Mouse (Mus musculus) cerebellum, postnatal 25 days (tissue): ENCODE data around the gene Sept8.
A peak's percentile ranks its signal among the peaks of the same experiment; 100 is the strongest.

ENCODE experiments used
- DNase-seq, 2 experiments: peaks; one replicate each; pipeline ENCODE4 v3.0.0; 2021; ENCODE audit warnings: mixed read lengths in 2 of 2

Gene Sept8

DNA sequence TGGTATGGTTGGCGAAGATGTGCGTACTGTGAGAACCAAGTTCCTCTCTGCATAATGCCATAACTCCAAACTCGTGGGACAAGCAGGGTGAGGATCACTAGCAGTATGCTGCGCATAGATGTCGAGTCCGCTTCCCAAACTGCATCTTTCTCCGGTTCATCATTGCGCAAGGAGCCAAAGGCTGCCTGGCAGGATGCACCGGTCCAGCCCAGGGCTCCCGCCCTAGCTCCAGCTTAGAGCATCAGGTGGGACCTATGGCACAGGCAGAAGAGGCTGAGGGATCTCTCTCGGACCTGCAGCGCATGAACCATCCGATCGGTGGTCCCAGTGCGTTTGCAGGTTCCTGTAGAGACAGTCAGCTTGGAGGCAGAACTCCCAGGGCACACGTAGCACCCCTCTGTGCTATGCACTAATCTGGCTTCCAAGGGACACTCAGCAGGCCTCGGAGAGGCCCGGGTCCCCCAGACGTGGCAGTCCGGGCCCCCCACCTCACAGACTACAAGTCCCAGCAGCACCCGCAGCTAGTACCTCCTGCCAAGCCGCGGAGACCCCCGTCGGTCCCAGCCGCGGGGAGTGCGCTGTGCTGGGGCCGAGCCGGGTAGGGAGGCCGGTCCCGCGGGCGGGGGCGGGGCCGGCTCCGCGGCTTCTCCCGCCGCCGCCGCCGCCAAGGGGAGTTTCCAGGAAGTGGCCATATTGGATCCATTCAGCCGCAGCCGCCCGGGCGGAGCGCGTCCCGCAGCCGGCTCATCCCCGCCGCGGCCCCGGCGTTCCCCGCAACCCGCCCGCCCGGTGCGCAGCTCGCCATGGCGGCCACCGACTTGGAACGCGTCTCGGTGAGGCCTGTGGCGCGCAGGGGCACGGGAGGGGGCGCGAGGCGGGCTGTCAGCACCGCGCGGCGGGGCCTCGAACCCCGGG, at the start of gene Sept8:
Gene Sept8, plus strand, starts transcription at position 51 of the 915 bp plus-strand sequence.
- peak; percentile 82 to 85 for DNase-seq

- peak in 1 of 2 experiments; percentile 40 for DNase-seq
Observed at GRCm38 (mm10) chr11:53469294-53469967, 49.6 kb upstream of the Sept8 start.

DNA sequence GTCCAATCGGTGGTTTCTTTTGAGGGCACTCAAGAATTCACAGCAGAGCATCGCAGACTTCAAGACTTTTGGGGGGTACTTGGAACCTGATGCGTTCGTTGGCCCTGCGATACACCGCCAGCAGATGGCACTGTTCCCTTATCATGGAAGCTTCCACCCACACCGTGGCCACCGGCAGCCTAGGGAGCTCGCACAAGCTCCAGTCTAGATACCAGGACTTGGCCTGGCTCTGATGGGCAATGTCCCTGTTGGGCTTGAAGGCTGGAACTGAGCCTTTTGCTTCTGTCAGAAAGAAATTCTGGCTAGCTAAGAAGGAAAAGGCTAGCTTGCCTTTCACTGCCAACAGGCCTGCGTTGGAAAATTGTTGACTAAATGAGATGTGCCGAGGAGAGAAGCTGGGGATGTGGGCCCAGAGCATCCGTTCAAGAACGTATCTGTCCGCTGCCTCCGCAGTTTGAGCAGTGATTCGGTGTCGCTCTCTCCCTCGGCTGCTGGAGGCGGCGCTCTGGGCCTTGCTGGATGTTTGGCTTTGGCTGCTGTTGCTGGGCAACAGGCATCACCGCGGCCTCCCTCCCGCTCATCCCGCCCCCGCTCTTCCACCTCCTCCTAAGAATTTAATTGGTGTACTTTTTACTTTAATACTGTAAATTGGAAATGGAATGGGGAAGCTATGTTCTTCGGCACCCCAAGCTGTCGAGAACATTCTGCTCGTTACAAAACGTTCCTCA, 48.9 kb upstream of the Sept8 start, which contains the start of gene Gm9837:
Gene Gm9837, minus strand, starts transcription at position 512 of the 728 bp plus-strand sequence.
- peak; percentile 94 to 97 for DNase-seq

- DNase-seq: no peak
Observed at GRCm38 (mm10) chr11:53472709-53473108, 46.3 kb upstream of the Sept8 start.

GRCm38 (mm10) chr11:53475620-53476019, 43.4 kb upstream of the Sept8 start:
- no peak for DNase-seq

- DNase-seq: no peak
Observed at GRCm38 (mm10) chr11:53477833-53478232, 41.2 kb upstream of the Sept8 start.

DNA sequence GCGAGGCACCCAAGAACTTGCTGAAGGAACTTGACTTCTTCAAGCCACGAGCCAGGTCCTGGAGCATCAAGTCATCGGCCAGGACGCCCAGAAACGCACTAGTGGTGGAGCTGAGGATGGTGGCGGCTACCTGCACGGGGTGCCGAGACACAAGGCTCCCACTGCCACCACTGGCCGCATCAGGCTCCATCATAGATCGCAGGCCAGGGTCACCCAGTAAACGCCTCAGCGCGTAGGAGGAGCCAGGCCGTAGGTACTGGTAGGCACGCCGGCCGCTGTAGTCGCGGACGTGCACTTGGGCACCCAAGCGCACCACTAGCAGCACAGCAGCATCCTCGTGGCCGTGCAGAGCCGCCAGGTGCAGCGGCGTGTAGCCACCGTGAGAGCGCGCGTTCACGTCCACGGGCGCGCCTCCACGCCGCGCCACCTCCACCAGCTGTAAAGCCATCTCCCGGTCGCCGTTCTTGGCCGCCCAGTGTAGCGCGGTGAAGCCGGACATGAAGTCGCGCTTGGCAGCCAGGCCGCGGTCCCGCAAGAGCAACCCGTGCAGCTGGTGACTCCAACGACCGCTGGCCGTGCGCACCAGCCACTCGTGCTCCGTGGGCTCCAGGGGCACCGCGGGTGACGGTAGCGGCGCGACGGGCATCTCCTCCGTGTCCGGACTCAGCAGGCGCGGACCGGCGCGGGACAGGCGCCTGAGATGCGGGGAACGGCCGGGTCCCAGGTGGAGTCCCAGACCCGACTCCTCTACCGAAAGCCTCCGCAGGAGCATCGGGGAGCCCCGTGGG, 40.5 kb upstream of the Sept8 start:
- peak; percentile 77 for DNase-seq

DNA sequence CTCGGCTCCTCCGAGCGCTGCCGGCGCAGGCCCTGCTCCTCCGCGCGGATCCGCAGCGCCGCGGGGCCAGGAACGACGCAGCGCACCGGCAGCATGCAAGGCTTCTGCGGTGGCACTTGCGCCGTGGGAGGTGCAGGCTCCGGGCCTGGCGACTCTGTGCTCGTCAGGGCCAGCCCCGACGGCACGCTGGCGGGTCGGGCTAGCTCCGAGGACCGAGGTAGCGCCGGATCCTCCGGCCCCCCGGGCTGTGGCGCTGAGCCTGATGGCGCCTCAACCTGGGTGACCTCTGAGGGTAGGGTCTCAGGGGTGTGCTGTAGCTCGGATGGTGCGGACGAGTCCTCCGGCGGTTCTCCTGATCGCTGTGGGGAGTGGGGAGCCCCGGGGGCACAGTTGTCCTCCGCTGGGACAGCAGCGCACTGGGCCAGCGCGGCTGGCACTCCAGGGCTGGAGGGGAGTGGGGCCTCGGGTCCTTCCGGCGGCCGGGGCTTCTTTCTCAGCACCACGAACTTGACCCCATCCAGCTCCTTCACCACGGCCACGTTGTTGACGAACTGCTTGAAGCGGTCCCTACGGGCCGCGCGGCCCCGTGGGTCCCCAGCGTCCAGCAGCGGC, 39.8 kb upstream of the Sept8 start:
- peak in 1 of 2 experiments; percentile 76 for DNase-seq

GRCm38 (mm10) chr11:53479783-53480301, 39.2 kb upstream of the Sept8 start, which contains the start of the genes Gm9945 and Sowaha:
Gene Gm9945 (plus strand): TSS chr11:53480166.
Gene Sowaha (minus strand): TSS chr11:53480274.
- peak; percentile 88 to 89 for DNase-seq

DNA sequence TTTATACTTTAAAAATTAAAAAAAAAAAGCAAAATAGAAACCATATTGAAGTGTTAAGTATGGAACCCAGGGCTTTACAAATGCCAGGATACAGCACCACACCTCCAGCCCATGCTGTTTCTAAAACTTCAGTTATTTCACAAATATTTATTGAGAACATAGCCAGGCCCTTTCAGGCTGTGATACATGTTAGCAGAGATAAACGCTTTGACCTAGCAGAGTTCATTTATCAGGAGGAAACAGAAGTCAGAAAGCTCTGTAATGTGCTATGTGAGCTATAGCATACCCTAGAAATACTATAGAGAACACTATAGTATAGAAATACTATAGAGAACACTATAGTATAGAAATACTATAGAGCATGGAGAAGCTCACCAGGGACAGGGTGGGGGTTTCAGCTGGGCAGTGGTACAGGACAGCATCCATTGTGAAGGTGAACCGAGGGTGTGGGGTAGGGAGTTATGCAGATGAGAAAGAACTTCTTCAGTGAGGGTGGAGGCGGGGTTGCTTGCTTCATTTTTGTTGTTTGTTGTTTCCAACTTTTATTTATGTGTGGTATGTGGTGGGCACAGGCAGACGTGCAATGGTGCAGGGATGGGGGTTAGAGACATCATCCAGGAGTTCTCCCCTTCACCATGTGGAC, 37.8 kb upstream of the Sept8 start:
- DNase-seq: no peak

GRCm38 (mm10) chr11:53483159-53483891, 35.7 kb upstream of the Sept8 start:
- DNase-seq: peak; percentile 69 to 70

DNA sequence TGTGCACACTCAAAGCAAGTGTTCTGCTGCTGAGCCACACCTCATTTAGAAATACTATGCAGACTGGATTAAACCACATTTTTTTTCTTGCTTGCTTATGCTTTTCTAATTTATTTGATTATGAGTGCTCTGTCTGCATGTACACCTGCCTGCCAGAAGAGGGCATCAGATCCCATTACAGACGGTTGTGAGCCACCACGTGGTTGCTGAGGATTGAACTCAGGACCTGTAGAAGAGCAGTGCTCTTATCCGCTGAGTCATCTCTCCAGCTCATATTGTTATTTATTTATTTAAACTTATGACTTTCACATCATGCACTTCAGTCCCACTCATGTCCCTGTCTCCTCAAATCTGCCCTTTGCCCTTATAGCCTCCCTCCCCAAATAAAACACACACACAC, 33.3 kb upstream of the Sept8 start:
- no peak for DNase-seq

- no peak for DNase-seq
Observed at GRCm38 (mm10) chr11:53486351-53486750, 32.7 kb upstream of the Sept8 start.

DNA sequence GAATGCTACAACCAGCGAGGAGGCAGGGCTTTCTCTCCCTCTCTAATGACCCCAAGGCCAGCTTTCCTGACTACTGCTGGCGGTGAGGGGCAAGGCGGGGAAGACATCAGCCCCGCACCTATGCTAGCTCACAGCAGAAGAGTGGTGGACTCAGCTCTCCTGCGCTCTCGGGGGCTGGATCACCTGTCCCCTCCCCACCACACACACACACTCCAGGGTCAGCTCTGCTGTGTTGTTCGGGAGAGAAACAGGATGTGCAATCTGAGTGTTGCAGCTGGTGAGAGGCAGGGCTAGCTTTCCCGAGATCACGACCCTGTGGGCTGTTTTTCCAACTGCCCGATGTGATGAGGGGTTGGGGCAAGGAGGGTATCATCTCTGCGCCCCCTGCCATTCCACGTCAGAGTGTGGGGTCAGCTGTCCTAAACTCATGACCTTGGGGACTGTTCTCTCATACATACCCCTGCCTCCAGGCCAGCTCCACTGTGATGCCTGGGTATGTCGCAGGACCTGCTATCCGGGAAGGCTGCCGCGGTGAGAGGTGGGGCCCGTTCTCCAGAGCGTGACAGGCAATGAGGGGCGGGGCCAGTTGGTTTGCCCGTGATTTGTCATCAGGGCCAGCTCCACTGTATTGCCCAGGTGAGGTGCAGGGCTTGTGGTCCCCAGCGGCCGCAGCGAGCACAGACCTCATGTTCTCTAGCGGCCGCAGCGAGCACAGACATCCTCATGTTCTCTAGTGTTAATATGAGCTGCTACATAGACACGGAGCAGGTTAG, 32.0 kb upstream of the Sept8 start:
- DNase-seq: peak; percentile 82 to 88

GRCm38 (mm10) chr11:53489007-53489406, 30.1 kb upstream of the Sept8 start:
- no peak for DNase-seq

DNA sequence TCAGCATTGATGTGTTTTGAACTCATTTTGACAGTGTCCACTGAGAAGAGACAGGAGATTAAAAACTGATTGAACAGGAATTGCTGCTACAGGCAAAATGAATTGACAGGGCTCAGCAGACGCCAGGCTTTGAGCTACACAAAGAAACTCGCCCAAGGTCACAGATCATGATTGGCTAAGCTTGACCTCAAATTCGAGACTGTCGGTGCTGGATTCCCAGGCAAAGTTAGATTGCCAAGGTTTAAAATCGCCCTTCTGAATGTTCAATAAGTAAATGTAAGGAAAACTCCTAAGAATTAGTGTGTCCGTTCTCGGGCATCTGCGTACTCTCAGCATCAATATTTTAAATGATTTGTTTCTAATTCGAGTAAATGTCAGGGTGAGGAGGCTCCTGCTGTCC, 29.6 kb upstream of the Sept8 start:
- DNase-seq: no peak

- DNase-seq: no peak
Observed at GRCm38 (mm10) chr11:53491954-53492401, 27.1 kb upstream of the Sept8 start.

DNA sequence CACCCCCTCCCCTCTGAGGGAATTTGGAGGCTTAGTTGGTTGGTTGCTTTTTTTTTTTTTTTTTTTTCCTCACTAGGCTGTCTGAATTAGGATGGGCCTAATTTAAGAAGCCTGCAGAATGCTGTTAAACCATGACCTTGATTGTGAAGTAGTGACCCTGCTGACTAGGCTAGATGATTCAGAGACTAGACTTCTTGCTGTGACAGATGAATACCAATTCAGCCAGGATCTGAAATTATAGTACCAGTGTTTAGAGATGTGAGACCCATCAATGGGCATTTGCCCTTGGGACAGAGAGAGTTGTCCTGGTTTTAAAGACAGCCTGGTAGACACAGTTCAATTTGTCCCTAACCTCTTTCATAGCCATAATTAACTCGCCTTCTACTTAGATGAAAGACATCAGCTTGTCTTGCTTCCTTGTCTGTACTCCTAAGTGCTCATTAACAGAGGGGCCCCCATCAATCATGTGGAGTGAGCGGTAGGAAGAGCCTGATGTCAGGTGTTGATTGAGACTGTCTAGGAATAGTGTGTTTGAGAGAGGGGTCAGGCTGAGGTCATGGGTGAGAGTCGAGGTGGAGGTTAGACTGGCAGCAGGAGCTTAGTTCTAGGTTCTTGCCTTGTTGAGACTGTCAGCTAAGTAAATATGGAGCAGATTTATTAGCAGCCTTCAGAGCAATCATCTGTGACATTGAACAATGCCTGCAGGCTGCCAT, 25.7 kb upstream of the Sept8 start:
- no peak for DNase-seq

DNA sequence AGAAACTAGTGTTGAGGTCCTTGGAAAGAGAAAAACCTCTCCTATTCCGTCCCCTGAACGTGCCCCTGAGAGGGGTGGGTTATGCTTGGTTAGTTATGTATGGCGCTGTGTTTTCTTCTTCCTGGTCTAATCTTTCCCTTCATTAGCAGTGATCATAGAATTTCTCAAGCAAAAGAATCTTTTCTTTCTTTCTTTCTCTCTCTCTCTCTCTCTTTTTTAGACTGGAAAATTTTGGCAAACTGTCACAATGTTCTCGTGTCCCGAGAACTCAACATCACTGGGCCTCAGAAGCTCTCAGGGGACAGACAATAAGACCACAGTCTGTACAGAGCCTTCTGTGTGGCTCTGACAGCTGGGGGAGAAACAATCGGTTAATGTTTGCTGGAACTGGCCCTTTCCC, 23.6 kb upstream of the Sept8 start:
- DNase-seq: no peak
